Mouse (Mus musculus) embryonic facial prominence, embryonic 11.5 days (tissue): ENCODE measurements around the gene Mast4. TPM values are rescaled to one million over a fixed set of nuclear protein-coding genes. Genes with fewer than 3 reads are reported as not detected.

ENCODE experiments used
- ATAC-seq: fragments of 200-750 bp; cut with Nextera tagmentation; replicated peaks from 2 replicates; pipeline ENCODE4 v1.8.0; 2017; ENCODE audit warnings: low read depth; ENCODE audit not compliant: insufficient number of reproducible peaks, low FRiP score, low TSS enrichment
- DNase-seq: peaks from one replicate; pipeline ENCODE4 v3.0.0-alpha.2; 2015; ENCODE audit warnings: low spot score
- H3K27ac ChIP-seq: fragments of 300-500 bp; sonication (generic); replicated peaks from 2 replicates; pipeline ENCODE4 v1.5.1; 2014; ENCODE audit warnings: mild to moderate bottlenecking, low read depth, low read length, control low read depth
- H3K27me3 ChIP-seq: fragments of 300-500 bp; sonication (generic); 2 replicates; pipeline ENCODE4 v1.6.1; 2014; ENCODE audit warnings: mild to moderate bottlenecking, low read length, moderate library complexity, mixed read lengths; ENCODE audit not compliant: control insufficient read depth, insufficient read depth
- H3K36me3 ChIP-seq: fragments of 300-500 bp; sonication (generic); replicated peaks from 2 replicates; pipeline ENCODE4 v1.6.1; 2014; ENCODE audit warnings: low read depth, mild to moderate bottlenecking, low read length, moderate library complexity, mixed read lengths; ENCODE audit not compliant: control insufficient read depth, insufficient read depth
- H3K4me1 ChIP-seq: fragments of 300-500 bp; sonication (generic); 2 replicates; pipeline ENCODE4 v1.6.1; 2014; ENCODE audit warnings: low read length, mixed read lengths; ENCODE audit not compliant: control insufficient read depth, insufficient read depth
- H3K4me2 ChIP-seq: fragments of 300-500 bp; sonication (generic); 2 replicates; pipeline ENCODE4 v1.6.1; 2014; ENCODE audit warnings: low read depth, mild to moderate bottlenecking, control low read depth, low read length, moderate library complexity
- H3K4me3 ChIP-seq: fragments of 300-500 bp; sonication (generic); 2 replicates; pipeline ENCODE4 v1.5.1; 2014; ENCODE audit warnings: low read depth, low read length, control low read depth
- H3K9ac ChIP-seq: fragments of 300-500 bp; sonication (generic); replicated peaks from 2 replicates; pipeline ENCODE4 v1.6.1; 2014; ENCODE audit warnings: mild to moderate bottlenecking, control low read depth, low read length
- H3K9me3 ChIP-seq: fragments of 300-500 bp; sonication (generic); replicated peaks from 2 replicates; pipeline ENCODE4 v1.6.1; 2016; ENCODE audit warnings: mild to moderate bottlenecking, low read length, inconsistent platforms, mixed read lengths; ENCODE audit not compliant: control insufficient read depth
- WGBS: fragments of 180-500 bp; shearing (Covaris S2); extraction: QIAGEN DNeasy Blood & Tissue Kit; methylation state at CpG from one replicate; pipeline ENCODE4 v1.1.7; 2014; 5-methylcytosine and 5-hydroxymethylcytosine counted together
- polyA plus RNA-seq: library from polyadenylated mRNA; unstranded; fragments of >200 nt; fragmentation: Nextera tagmentation; extraction: Ambion mirVana; gene quantifications from 2 replicates; pipeline ENCODE4 v1.2.1, GENCODE M21; 2014

Gene Mast4
- polyA plus RNA-seq, 1 experiment from 2014 or later, result 17.1 TPM

GRCm38 (mm10) chr13:103127594-103127993, 206.7 kb downstream of the Mast4 start:
- Histone ChIP-seq H3K9me3 (no peaks in the 10 kb centered on the region), H3K4me1 (no peaks in the 10 kb centered on the region), H3K27me3 (no peaks in the 10 kb centered on the region), H3K4me2 (no peak overlapping the region), H3K4me3 (no peak overlapping the region), H3K9ac (no peak overlapping the region), H3K27ac (no peak overlapping the region), H3K36me3 (no peaks in the 10 kb centered on the region)
- 73% methylated on average over 5 of the region's 5 CpGs for WGBS
- DNase-seq (no peak), ATAC-seq (no peak)

- H3K27me3 ChIP-seq, result no peaks in the 10 kb centered on the region
- H3K36me3 ChIP-seq, result no peaks in the 10 kb centered on the region
- no peaks in the 10 kb centered on the region for H3K4me1 ChIP-seq
- 89% methylated on average over 9 of the region's 9 CpGs for WGBS
- H3K4me2 ChIP-seq, result no peak overlapping the region
- no peak for DNase-seq
- no peak for ATAC-seq
- H3K9me3 ChIP-seq, result no peaks in the 10 kb centered on the region
- no peak overlapping the region for H3K4me3 ChIP-seq
- no peak overlapping the region for H3K27ac ChIP-seq
- H3K9ac ChIP-seq, result no peak overlapping the region
These were observed 210.6 kb downstream of the Mast4 start for GRCm38 (mm10) chr13:103123716-103124115.

- no peaks in the 10 kb centered on the region for H3K9me3 ChIP-seq
- H3K27me3 ChIP-seq, result no peaks in the 10 kb centered on the region
- no peak overlapping the region for H3K27ac ChIP-seq
- H3K4me1 ChIP-seq, result no peaks in the 10 kb centered on the region
- ATAC-seq, result no peak; the same call in 1 of the 2 replicates
- H3K9ac ChIP-seq, result no peak overlapping the region
- H3K4me2 ChIP-seq, result no peak overlapping the region
- H3K4me3 ChIP-seq, result no peak overlapping the region
- H3K36me3 ChIP-seq, result no peaks in the 10 kb centered on the region
- DNase-seq, result no peak
- 61% methylated on average over 22 of the region's 22 CpGs for WGBS
These were observed 212.2 kb downstream of the Mast4 start for GRCm38 (mm10) chr13:103121796-103122792.

- Histone ChIP-seq H3K27me3 (no peaks in the 10 kb centered on the region), H3K4me2 (peak overlapping the region; percentile 25; the same call in 1 of the 2 replicates), H3K4me1 (no peaks in the 10 kb centered on the region), H3K9me3 (no peaks in the 10 kb centered on the region), H3K4me3 (no peak overlapping the region), H3K27ac (no peak overlapping the region), H3K9ac (peak overlapping the region; percentile 22; the same call in 1 of the 2 replicates), H3K36me3 (no peaks in the 10 kb centered on the region)
- peak; percentile 72; the same call in 1 of the 2 replicates for ATAC-seq
- DNase-seq, result peak; percentile 68
- WGBS, result 6% methylated on average over 7 of the region's 7 CpGs
These were observed 213.6 kb downstream of the Mast4 start for GRCm38 (mm10) chr13:103120669-103121131.

GRCm38 (mm10) chr13:103119728-103120127, 214.6 kb downstream of the Mast4 start:
- H3K9ac ChIP-seq, result no peak overlapping the region

GRCm38 (mm10) chr13:103115116-103115515, 219.2 kb downstream of the Mast4 start:
- H3K27me3 ChIP-seq, result no peaks in the 10 kb centered on the region
- H3K4me1 ChIP-seq, result no peaks in the 10 kb centered on the region; the same call in 1 of the 2 replicates
- no peak for ATAC-seq
- no peak overlapping the region for H3K4me3 ChIP-seq
- 77% methylated on average over 4 of the region's 4 CpGs for WGBS
- no peak overlapping the region for H3K9ac ChIP-seq
- H3K9me3 ChIP-seq, result no peaks in the 10 kb centered on the region
- no peaks in the 10 kb centered on the region for H3K36me3 ChIP-seq
- no peak for DNase-seq
- no peak overlapping the region for H3K4me2 ChIP-seq
- H3K27ac ChIP-seq, result no peak overlapping the region

More at GRCm38 (mm10) chr13:103119728-103120127, 214.6 kb downstream of the Mast4 start:
- WGBS, result 88% methylated on average over 9 of the region's 9 CpGs
- ATAC-seq (no peak), DNase-seq (no peak)
- H3K9me3 ChIP-seq, result no peaks in the 10 kb centered on the region
- no peaks in the 10 kb centered on the region for H3K36me3 ChIP-seq
- no peaks in the 10 kb centered on the region for H3K27me3 ChIP-seq
- H3K27ac ChIP-seq, result no peak overlapping the region
- H3K4me2 ChIP-seq, result no peak overlapping the region
- no peak overlapping the region for H3K4me3 ChIP-seq
- H3K4me1 ChIP-seq, result no peaks in the 10 kb centered on the region

GRCm38 (mm10) chr13:103114274-103114673, 220.0 kb downstream of the Mast4 start:
- no peak overlapping the region for H3K27ac ChIP-seq
- no peak overlapping the region for H3K4me2 ChIP-seq
- H3K4me3 ChIP-seq, result no peak overlapping the region
- no peaks in the 10 kb centered on the region; the same call in 1 of the 2 replicates for H3K4me1 ChIP-seq
- no peaks in the 10 kb centered on the region for H3K9me3 ChIP-seq
- no peak for ATAC-seq
- no peaks in the 10 kb centered on the region for H3K27me3 ChIP-seq
- no peak overlapping the region for H3K9ac ChIP-seq
- WGBS, result 37% methylated on average over 5 of the region's 5 CpGs
- H3K36me3 ChIP-seq, result no peaks in the 10 kb centered on the region
- DNase-seq, result no peak

GRCm38 (mm10) chr13:103109872-103110271, 224.4 kb downstream of the Mast4 start:
- DNase-seq (peak; percentile 87), ATAC-seq (no peak)
- H3K4me2 ChIP-seq, result no peak overlapping the region
- H3K4me3 ChIP-seq, result no peak overlapping the region
- H3K9ac ChIP-seq, result no peak overlapping the region
- no peaks in the 10 kb centered on the region; the same call in 1 of the 2 replicates for H3K4me1 ChIP-seq
- WGBS, result 36% methylated on average over 10 of the region's 10 CpGs
- H3K27me3 ChIP-seq, result no peaks in the 10 kb centered on the region
- no peak overlapping the region for H3K27ac ChIP-seq
- no peaks in the 10 kb centered on the region for H3K9me3 ChIP-seq
- no peaks in the 10 kb centered on the region for H3K36me3 ChIP-seq
